Mouse (Mus musculus) brain, adult 10 weeks (tissue): ENCODE measurements around the gene BC017158. TPM values are rescaled to one million over a fixed set of nuclear protein-coding genes. Genes with fewer than 3 reads are reported as not detected.

Experiments
- polyA plus RNA-seq: library from polyadenylated mRNA; stranded (reverse); fragments of 350-450 nt; fragmentation: Illumina TruSeq; extraction: RNeasy Lipid Tissue Mini Kit (QIAGEN cat#74804); gene quantifications from one replicate; pipeline ENCODE4 v1.2.3, GENCODE M21; 2015; ENCODE audit warnings: low read depth, low replicate concordance

Gene BC017158
- 17.9 TPM for polyA plus RNA-seq

GRCm38 (mm10) chr7:128297617-128298480 lies at the start of gene BC017158:
Gene BC017158 (minus strand): TSS chr7:128298170.

GRCm38 (mm10) chr7:128265411-128265810 lies 32.6 kb downstream of the BC017158 start, which contains the start of gene Slc5a2:
Gene Slc5a2 (plus strand): TSS chr7:128265657.

GRCm38 (mm10) chr7:128246496-128247391 lies 51.2 kb downstream of the BC017158 start, which contains the start of gene Tgfb1i1:
Gene Tgfb1i1 (plus strand): TSS chr7:128246812.

GRCm38 (mm10) chr7:128237927-128238778 lies 59.8 kb downstream of the BC017158 start, which contains the start of gene 9130023H24Rik:
Gene 9130023H24Rik (minus strand): TSS chr7:128238031.

GRCm38 (mm10) chr7:128236856-128237592 lies 60.9 kb downstream of the BC017158 start, which contains the start of gene Armc5:
Gene Armc5 (plus strand): TSS chr7:128237342.

Other genes with a start within 250 kb of the BC017158 start
- gene Itgam, start 235.5 kb downstream of the BC017158 start, polyA plus RNA-seq, result 11.5 TPM
- gene Gm49368, start 235.5 kb downstream of the BC017158 start, polyA plus RNA-seq, result not detected
- gene Itgax, start 168.6 kb downstream of the BC017158 start, polyA plus RNA-seq, result not detected
- gene Itgad, start 143.8 kb downstream of the BC017158 start, polyA plus RNA-seq, result 1.2 TPM
- 21.9 TPM for gene Cox6a2, start 91.8 kb downstream of the BC017158 start, polyA plus RNA-seq
- gene Armc5, start 60.8 kb downstream of the BC017158 start, polyA plus RNA-seq, result 7.4 TPM
- 2.5 TPM for gene 9130023H24Rik, start 60.1 kb downstream of the BC017158 start, polyA plus RNA-seq
- gene Tgfb1i1, start 51.4 kb downstream of the BC017158 start, polyA plus RNA-seq, result 11.5 TPM
- gene Slc5a2, start 32.5 kb downstream of the BC017158 start, polyA plus RNA-seq, result not detected
- gene Rgs10, start 120.6 kb upstream of the BC017158 start, polyA plus RNA-seq, result 102 TPM
- gene Tial1, start 163.5 kb upstream of the BC017158 start, polyA plus RNA-seq, result 115 TPM
- 6.1 TPM for gene Bag3, start 225.4 kb upstream of the BC017158 start, polyA plus RNA-seq